Mouse (Mus musculus): ENCODE measurements at regions not wholly inside any gene's neighbourhood (a gene's known extent, or its start where the extent isn't known, plus 50 kb on each side); places are given as distances from the start of the nearest gene placed in this dataset.

DNA sequence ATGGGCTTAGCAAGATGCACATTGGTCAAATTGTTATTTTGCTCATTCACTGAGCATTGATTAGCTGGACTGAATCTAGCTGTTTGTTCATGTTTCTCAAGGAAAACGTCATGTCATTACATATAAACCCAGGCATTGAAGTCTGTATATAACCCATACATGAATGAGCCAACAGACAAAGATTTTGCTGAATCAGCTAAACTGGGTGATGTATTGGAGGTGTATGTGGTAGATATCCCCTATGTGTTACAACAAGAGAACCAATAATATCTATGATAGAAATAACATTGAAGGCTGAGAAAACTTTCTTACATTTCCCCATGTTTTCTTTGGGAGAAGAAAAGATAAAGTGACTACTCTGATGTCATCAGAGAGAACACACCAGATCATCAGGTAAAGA lies 362.3 kb downstream of the Ets1 start:
- Histone ChIP-seq H3K4me3 (ENCODE audit: low read depth, low read length) (no peak overlapping the region), H3K36me3 (ENCODE audit: control insufficient read depth, insufficient read depth, low read length) (no peaks in the 10 kb centered on the region), H3K27me3 (ENCODE audit: control insufficient read depth, insufficient read depth, low read length) (no peaks in the 10 kb centered on the region), H3K27ac (ENCODE audit: insufficient read depth, low read depth, low read length) (no peak overlapping the region), H3K4me1 (ENCODE audit: control insufficient read depth, insufficient read depth, insufficient read length, low read length) (peaks cover 2% of the 10 kb centered on the region; the same call in 1 of the 2 replicates)
- TF ChIP-seq CTCF (IDR thresholded peaks at IDR 0.05; ENCODE audit: extremely low read depth, insufficient read length, insufficient replicate concordance, low read depth, low read length), result no peak
- TF ChIP-seq POLR2A (IDR thresholded peaks at IDR 0.05; ENCODE audit: low read depth, low read length), result no peak
- 80% methylated on average over 1 of the region's 1 CpGs for WGBS

DNA sequence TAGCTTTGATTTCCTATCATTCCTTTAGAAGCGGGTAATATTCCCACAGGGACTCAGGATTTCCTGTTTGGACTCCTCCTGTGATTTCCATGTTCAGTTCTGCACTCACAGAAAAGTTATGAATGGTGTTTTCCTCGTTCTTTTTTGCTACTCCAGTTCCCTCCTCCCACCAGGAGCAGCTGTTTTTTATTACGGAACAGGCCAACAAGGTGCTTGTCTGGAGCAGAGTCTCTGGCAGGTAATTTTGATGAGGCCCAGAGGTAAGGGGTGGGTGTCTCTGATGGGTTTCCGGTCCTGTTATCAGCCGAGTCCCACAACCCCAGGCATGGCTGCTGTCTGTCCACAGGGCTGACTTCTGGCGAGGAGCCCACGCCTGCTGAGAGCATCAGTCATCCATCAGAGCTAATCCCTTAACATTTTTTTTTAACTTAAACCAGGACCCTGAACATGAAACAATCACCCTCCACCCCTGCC lies 364.7 kb downstream of the Ets1 start:
- Histone ChIP-seq H3K36me3 (ENCODE audit: control insufficient read depth, insufficient read depth, low read length) (no peaks in the 10 kb centered on the region), H3K4me1 (ENCODE audit: control insufficient read depth, insufficient read depth, insufficient read length, low read length) (peaks cover 2% of the 10 kb centered on the region; the same call in 1 of the 2 replicates), H3K4me3 (ENCODE audit: low read depth, low read length) (no peak overlapping the region), H3K27me3 (ENCODE audit: control insufficient read depth, insufficient read depth, low read length) (no peaks in the 10 kb centered on the region), H3K27ac (ENCODE audit: insufficient read depth, low read depth, low read length) (no peak overlapping the region)
- no peak for TF ChIP-seq POLR2A (IDR thresholded peaks at IDR 0.05; ENCODE audit: low read depth, low read length)
- TF ChIP-seq CTCF (IDR thresholded peaks at IDR 0.05; ENCODE audit: extremely low read depth, insufficient read length, insufficient replicate concordance, low read depth, low read length), result no peak
- 50% methylated on average over 7 of the region's 7 CpGs for whole genome bisulfite sequencing

DNA sequence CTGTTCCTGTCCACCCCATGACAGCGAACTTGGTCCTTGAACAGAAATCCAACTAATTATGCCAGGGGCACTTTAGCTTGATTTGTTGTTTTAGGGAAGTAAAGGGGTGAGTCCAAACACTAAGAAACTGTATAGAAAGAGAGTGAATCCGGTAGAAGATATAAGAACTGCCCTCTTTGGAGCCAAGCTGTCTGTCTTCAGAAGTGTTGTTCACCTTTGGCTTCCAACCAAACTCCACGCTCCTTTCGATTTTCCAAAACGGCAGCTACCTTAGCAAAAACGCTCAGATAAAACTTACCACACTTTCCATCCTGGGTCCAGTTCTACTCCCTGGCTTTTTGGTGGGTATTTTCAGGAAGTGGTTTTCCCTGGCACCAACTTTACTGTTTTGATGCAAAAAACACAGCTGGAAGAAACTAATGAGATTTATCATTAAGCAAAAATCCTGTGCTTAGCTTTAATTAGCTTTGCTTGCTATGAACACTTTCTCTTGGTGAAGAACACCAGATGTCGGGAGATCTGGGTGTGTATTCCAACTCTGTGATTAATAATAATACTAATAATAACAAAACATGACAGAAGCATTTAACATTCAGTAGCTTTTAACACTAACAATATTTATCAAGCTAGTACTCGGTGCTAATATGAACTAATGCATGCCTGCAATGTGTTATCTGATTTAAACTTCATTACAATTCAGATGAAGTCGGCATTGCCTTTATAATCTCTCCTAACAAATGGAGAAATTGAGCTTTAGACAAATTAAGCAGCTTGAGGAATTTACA lies 365.3 kb downstream of the Ets1 start:
- WGBS, result 49% methylated on average over 9 of the region's 9 CpGs
- no peak for TF ChIP-seq CTCF (IDR thresholded peaks at IDR 0.05; ENCODE audit: extremely low read depth, insufficient read length, insufficient replicate concordance, low read depth, low read length)
- no peak for TF ChIP-seq POLR2A (IDR thresholded peaks at IDR 0.05; ENCODE audit: low read depth, low read length)
- Histone ChIP-seq H3K36me3 (ENCODE audit: control insufficient read depth, insufficient read depth, low read length) (no peaks in the 10 kb centered on the region), H3K27me3 (ENCODE audit: control insufficient read depth, insufficient read depth, low read length) (no peaks in the 10 kb centered on the region), H3K4me1 (ENCODE audit: control insufficient read depth, insufficient read depth, insufficient read length, low read length) (peaks cover 2% of the 10 kb centered on the region; the same call in 1 of the 2 replicates), H3K4me3 (ENCODE audit: low read depth, low read length) (no peak overlapping the region), H3K27ac (ENCODE audit: insufficient read depth, low read depth, low read length) (no peak overlapping the region)

DNA sequence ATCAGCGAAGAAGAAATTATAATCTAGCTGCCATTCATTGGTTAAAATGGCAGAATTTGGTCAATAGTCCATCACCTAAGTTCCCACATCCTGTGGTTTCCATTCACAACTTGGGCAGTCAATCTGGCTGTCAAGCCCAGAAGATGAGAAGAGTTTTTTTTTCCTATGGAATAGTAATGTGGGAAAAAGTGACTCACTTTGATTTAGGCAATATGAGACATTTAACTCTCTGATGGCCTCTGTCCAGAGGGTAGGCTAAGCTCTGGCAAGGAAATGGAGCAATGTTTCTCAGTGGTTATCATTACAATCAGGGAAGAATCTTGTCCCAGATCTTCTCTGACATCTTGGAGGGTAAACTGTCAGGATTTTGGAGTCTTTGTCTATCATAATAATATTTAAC lies 367.9 kb downstream of the Ets1 start:
- WGBS, result 76% methylated on average over 1 of the region's 1 CpGs
- no peak for TF ChIP-seq CTCF (IDR thresholded peaks at IDR 0.05; ENCODE audit: extremely low read depth, insufficient read length, insufficient replicate concordance, low read depth, low read length)
- no peak for TF ChIP-seq POLR2A (IDR thresholded peaks at IDR 0.05; ENCODE audit: low read depth, low read length)

DNA sequence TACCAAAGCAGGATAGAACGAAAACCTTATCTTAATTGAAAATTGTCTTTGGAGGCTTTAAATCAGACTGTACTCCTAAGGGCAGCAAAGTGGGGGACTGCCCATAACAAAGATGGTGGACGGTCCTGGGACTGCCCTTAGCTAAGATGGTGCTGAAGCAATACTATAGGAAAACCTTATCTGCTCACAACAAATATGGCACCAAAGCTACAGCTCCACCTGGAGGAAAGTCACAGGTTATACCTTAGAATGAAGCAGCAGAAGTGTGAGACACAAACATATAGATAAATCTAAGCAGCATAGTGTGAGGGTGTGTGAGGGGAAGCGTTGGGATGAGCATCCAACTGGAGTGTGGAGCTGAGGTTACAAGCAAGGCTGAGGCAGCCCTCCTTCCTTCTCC lies 368.5 kb downstream of the Ets1 start:
- Histone ChIP-seq H3K4me1 (ENCODE audit: control insufficient read depth, insufficient read depth, insufficient read length, low read length) (peaks cover 2% of the 10 kb centered on the region; the same call in 1 of the 2 replicates), H3K27ac (ENCODE audit: insufficient read depth, low read depth, low read length) (no peak overlapping the region), H3K36me3 (ENCODE audit: control insufficient read depth, insufficient read depth, low read length) (no peaks in the 10 kb centered on the region), H3K4me3 (ENCODE audit: low read depth, low read length) (no peak overlapping the region), H3K27me3 (ENCODE audit: control insufficient read depth, insufficient read depth, low read length) (no peaks in the 10 kb centered on the region)
- WGBS, result 89% methylated on average over 3 of the region's 3 CpGs
- no peak for TF ChIP-seq POLR2A (IDR thresholded peaks at IDR 0.05; ENCODE audit: low read depth, low read length)
- no peak for TF ChIP-seq CTCF (IDR thresholded peaks at IDR 0.05; ENCODE audit: extremely low read depth, insufficient read length, insufficient replicate concordance, low read depth, low read length)

More for the DNA sequence above, 367.9 kb downstream of the Ets1 start:
- Histone ChIP-seq H3K4me3 (ENCODE audit: low read depth, low read length) (no peak overlapping the region), H3K27ac (ENCODE audit: insufficient read depth, low read depth, low read length) (no peak overlapping the region), H3K36me3 (ENCODE audit: control insufficient read depth, insufficient read depth, low read length) (no peaks in the 10 kb centered on the region), H3K27me3 (ENCODE audit: control insufficient read depth, insufficient read depth, low read length) (no peaks in the 10 kb centered on the region), H3K4me1 (ENCODE audit: control insufficient read depth, insufficient read depth, insufficient read length, low read length) (peaks cover 2% of the 10 kb centered on the region; the same call in 1 of the 2 replicates)

DNA sequence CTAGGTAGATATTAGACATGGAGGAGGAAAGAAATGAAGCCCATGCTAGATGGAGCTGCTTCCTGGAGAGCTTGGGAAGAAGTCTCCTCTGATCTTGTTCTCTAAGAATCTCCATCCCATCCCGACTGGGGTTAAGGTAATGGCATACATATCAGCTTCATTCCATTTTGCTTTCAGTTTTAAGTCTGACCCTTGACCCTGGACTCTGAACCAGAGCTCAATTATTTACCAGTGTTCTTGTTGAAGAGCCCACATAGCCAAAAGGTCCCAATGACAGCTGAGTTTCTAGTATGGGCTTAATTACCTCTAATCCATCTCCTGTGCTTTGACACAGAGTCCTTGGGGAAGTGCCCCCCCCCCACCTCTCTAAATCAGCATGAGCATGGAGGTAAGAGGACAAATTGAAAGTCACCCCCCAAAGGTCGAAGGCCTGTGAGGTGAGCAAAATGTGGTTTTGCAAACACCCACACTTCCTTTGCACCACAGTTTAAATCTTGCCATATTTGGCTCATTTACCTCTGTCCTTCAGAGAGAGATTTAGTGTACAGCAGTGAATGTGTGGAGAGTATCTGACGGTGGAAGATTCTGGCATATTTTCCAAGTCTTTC lies 371.5 kb downstream of the Ets1 start:
- Histone ChIP-seq H3K4me3 (ENCODE audit: low read depth, low read length) (no peak overlapping the region), H3K27ac (ENCODE audit: insufficient read depth, low read depth, low read length) (no peak overlapping the region), H3K27me3 (ENCODE audit: control insufficient read depth, insufficient read depth, low read length) (no peaks in the 10 kb centered on the region), H3K36me3 (ENCODE audit: control insufficient read depth, insufficient read depth, low read length) (no peaks in the 10 kb centered on the region), H3K4me1 (ENCODE audit: control insufficient read depth, insufficient read depth, insufficient read length, low read length) (no peaks in the 10 kb centered on the region)
- 72% methylated on average over 3 of the region's 3 CpGs for WGBS
- no peak for TF ChIP-seq POLR2A (IDR thresholded peaks at IDR 0.05; ENCODE audit: low read depth, low read length)

DNA sequence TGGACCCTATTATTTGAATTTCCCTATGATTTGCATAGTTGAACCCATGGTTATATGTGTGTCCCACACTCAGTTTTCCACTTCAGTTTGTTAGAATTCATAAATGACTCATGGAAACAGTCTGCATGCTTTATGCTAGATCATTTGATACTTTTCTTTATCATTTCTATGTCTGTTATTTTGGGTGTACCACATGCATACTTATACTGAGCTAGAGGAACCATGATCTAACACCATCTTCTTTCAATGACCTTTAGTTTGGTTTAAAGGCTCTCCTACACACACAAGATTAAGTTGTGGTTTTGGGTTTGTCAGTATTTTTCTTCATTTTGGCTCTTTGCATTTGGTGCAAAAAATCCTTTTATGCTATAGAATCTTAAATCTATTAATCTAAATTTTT lies 375.2 kb downstream of the Ets1 start:
- TF ChIP-seq CTCF (IDR thresholded peaks at IDR 0.05; ENCODE audit: extremely low read depth, insufficient read length, insufficient replicate concordance, low read depth, low read length), result no peak
- TF ChIP-seq POLR2A (IDR thresholded peaks at IDR 0.05; ENCODE audit: low read depth, low read length), result no peak
- Histone ChIP-seq H3K36me3 (ENCODE audit: control insufficient read depth, insufficient read depth, low read length) (no peaks in the 10 kb centered on the region), H3K4me1 (ENCODE audit: control insufficient read depth, insufficient read depth, insufficient read length, low read length) (no peaks in the 10 kb centered on the region), H3K27me3 (ENCODE audit: control insufficient read depth, insufficient read depth, low read length) (no peaks in the 10 kb centered on the region), H3K27ac (ENCODE audit: insufficient read depth, low read depth, low read length) (no peak overlapping the region), H3K4me3 (ENCODE audit: low read depth, low read length) (no peak overlapping the region)
